ENCODE assay signal across 27 mouse cellular contexts in the genomic region with DNA sequence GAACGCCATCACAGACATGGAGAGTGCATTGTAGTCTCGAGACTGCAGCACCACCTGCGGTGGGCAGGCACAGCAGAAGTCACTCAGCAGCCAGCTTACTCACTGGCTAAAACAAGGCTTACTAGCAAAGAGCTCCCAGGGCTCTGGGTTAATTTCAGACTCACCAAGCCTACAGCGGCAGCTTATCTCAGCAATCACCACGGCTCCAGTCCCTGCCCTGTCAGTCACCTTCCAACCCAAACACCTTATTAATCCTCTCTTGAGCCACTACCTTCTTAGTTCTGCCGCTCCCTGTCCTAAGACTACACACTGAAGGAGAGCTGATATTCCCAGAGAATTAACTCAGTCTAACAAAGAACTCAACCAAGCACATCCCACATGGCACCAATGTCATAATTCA. TPM values are rescaled to one million over a fixed set of nuclear protein-coding genes. Genes with fewer than 3 reads are reported as not detected.
"Had no signal": no experiment of that assay in that cellular context is flagged by ENCODE, and none has a peak within 500 bp of the region (broad histone marks: within the 10 kb centered on the region; RNA-seq: fewer than 3 reads in every experiment).

No protein-coding gene starts in this region.

- H3K9ac ChIP-seq: heart, embryonic 12.5 days; hindbrain, embryonic 12.5 days; hindbrain, embryonic 14.5 days; intestine, embryonic 15.5 days; limb, embryonic 12.5 days had no signal

- H3K4me3 ChIP-seq: gastrocnemius, adult 2 months; heart, embryonic 10.5 days; heart, embryonic 12.5 days; hindbrain, embryonic 10.5 days; hindbrain, embryonic 12.5 days; intestine, embryonic 15.5 days; layer of hippocampus, adult 2 months; left cerebral cortex, adult 2 months; limb, embryonic 10.5 days; limb, embryonic 12.5 days had no signal

- H3K27me3 ChIP-seq: heart, embryonic 12.5 days; hindbrain, embryonic 12.5 days; intestine, embryonic 15.5 days had no signal

- ATAC-seq: hindbrain, embryonic 16.5 days; inflammation-experienced regulatory T-cells, adult 6 months; intestine, embryonic 15.5 days; intestine, postnatal 0 days had no signal

- H3K4me1 ChIP-seq: intestine, embryonic 15.5 days; limb, embryonic 10.5 days; limb, embryonic 12.5 days had no signal

- DNase-seq: gastrocnemius, adult 2 months; gastrocnemius, postnatal 10 days; gastrocnemius, postnatal 25 days; heart, adult 18-20 months; heart, postnatal 10 days; heart, postnatal 4 days; kidney, adult 18-20 months; kidney, adult 8-10 months; kidney, postnatal 14 days; kidney, postnatal 4 days; liver had no signal

- H3K9me3 ChIP-seq: heart, embryonic 10.5 days; heart, embryonic 12.5 days; hindbrain, embryonic 10.5 days; hindbrain, embryonic 12.5 days; intestine, embryonic 15.5 days; limb, embryonic 10.5 days; limb, embryonic 12.5 days had no signal

- H3K27ac ChIP-seq: gastrocnemius, adult 2 months; heart, embryonic 10.5 days; hindbrain, embryonic 10.5 days; hindbrain, embryonic 12.5 days; hindbrain, embryonic 14.5 days; intestine, embryonic 15.5 days; kidney, postnatal 0 days; layer of hippocampus, adult 2 months; left cerebral cortex, adult 2 months; limb, embryonic 10.5 days; limb, embryonic 12.5 days had no signal

- H3K4me2 ChIP-seq: heart, embryonic 12.5 days; hindbrain, embryonic 12.5 days; hindbrain, embryonic 14.5 days; intestine, embryonic 15.5 days; limb, embryonic 12.5 days; liver, embryonic 11.5 days had no signal

RNA-seq across cellular contexts. Expression of gene Mybpc3, which starts 58.3 kb away (rescaled TPM):
- polyA plus RNA-seq: hindbrain, embryonic 10.5 days; hindbrain, embryonic 14.5 days; inflammation-experienced regulatory T-cells, adult 6 months; intestine, postnatal 0 days; kidney, embryonic 14.5 days had no signal
